Mouse (Mus musculus) megakaryocyte, adult 5-6 weeks (primary cell): ENCODE results near the gene Sbno2. TPM values are rescaled to one million over a fixed set of nuclear protein-coding genes. Genes with fewer than 3 reads are reported as not detected.

Source experiments
- ATAC-seq: 2 replicates; pipeline ENCODE4 v1.8.0; 2016; ENCODE audit warnings: mild to moderate bottlenecking, inconsistent platforms; ENCODE audit not compliant: poor library complexity, severe bottlenecking
- total RNA-seq, 2 experiments: library from RNA; stranded (forward) in 1 of 2; stranded (reverse) in 1 of 2; fragments of 153-499, 151-499 nt in 1 of 2; fragments of 221-1000, 200-1000 nt in 1 of 2; gene quantifications; 2 replicates each; pipeline versions ENCODE4 v1.2.3 to v1.2.4; 2015 to 2017

Sbno2 gene
- total RNA-seq, 2 experiments from 2014 or later: 32.4 to 41.9 TPM

- ATAC-seq: no peak
Measured at GRCm38 (mm10) chr10:80094684-80095083, 10.7 kb downstream of the Sbno2 start.

GRCm38 (mm10) chr10:80094085-80094484, 11.3 kb downstream of the Sbno2 start:
- no peak for ATAC-seq

GRCm38 (mm10) chr10:80092690-80093089, 12.7 kb downstream of the Sbno2 start:
- no peak for ATAC-seq

- no peak for ATAC-seq
Measured at GRCm38 (mm10) chr10:80091527-80091926, 13.8 kb downstream of the Sbno2 start.

- ATAC-seq: no peak
Measured at GRCm38 (mm10) chr10:80089146-80089545, 16.2 kb downstream of the Sbno2 start.

GRCm38 (mm10) chr10:80087483-80087882, 17.9 kb downstream of the Sbno2 start:
- peak; percentile 51 for ATAC-seq

GRCm38 (mm10) chr10:80086847-80087246, 18.5 kb downstream of the Sbno2 start:
- peak; percentile 91 for ATAC-seq

- ATAC-seq: no peak
Measured at GRCm38 (mm10) chr10:80084817-80085487, 20.4 kb downstream of the Sbno2 start.

- peak; percentile 33; the same call in 1 of the 2 replicates for ATAC-seq
Measured at GRCm38 (mm10) chr10:80081075-80081474, 24.3 kb downstream of the Sbno2 start.

GRCm38 (mm10) chr10:80080396-80081070, 24.8 kb downstream of the Sbno2 start:
- 0 out of 2 replicates have a peak, but pooled peaks have one; percentile 9 for ATAC-seq

GRCm38 (mm10) chr10:80078366-80078765, 27.0 kb downstream of the Sbno2 start:
- no peak for ATAC-seq

GRCm38 (mm10) chr10:80077312-80077711, 28.1 kb downstream of the Sbno2 start:
- no peak for ATAC-seq

GRCm38 (mm10) chr10:80076386-80076785, 29.0 kb downstream of the Sbno2 start:
- no peak for ATAC-seq

- no peak for ATAC-seq
Measured at GRCm38 (mm10) chr10:80075924-80076323, 29.4 kb downstream of the Sbno2 start.

- peak; percentile 90 for ATAC-seq
Measured at GRCm38 (mm10) chr10:80074813-80075601, 30.4 kb downstream of the Sbno2 start.

- no peak for ATAC-seq
Measured at GRCm38 (mm10) chr10:80072623-80073489, 32.5 kb downstream of the Sbno2 start.

GRCm38 (mm10) chr10:80071516-80071900, 33.9 kb downstream of the Sbno2 start:
- ATAC-seq: no peak

- peak; percentile 41 for ATAC-seq
Measured at GRCm38 (mm10) chr10:80070837-80071515, 34.4 kb downstream of the Sbno2 start.

GRCm38 (mm10) chr10:80069948-80070450, 35.4 kb downstream of the Sbno2 start:
- ATAC-seq: no peak

GRCm38 (mm10) chr10:80069251-80069650, 36.1 kb downstream of the Sbno2 start:
- ATAC-seq: no peak
